Mouse (Mus musculus) liver, embryonic 14.5 days (tissue): ENCODE measurements around the gene Umodl1. TPM values are rescaled to one million over a fixed set of nuclear protein-coding genes. Genes with fewer than 3 reads are reported as not detected.

Experiments
- ATAC-seq: fragments of 200-750 bp; cut with Nextera tagmentation; 2 replicates; pipeline ENCODE4 v1.8.0; 2017; ENCODE audit warnings: moderate number of reproducible peaks, mild to moderate bottlenecking, moderate library complexity; ENCODE audit not compliant: insufficient read depth
- DNase-seq, 3 experiments: peaks; one replicate each; pipeline ENCODE4 v3.0.0-alpha.2; 2012 to 2013; ENCODE audit warnings: low read depth in 3 of 3, low spot score in 3 of 3
- H3K27ac ChIP-seq: fragments of 300-500 bp; sonication (generic); 2 replicates; pipeline ENCODE4 v1.5.1; 2014; ENCODE audit warnings: moderate library complexity, mild to moderate bottlenecking, control low read depth, inconsistent platforms
- H3K27me3 ChIP-seq: fragments of 300-500 bp; sonication (generic); 2 replicates; pipeline ENCODE4 v1.6.1; 2014; ENCODE audit warnings: mild to moderate bottlenecking, low read length, moderate library complexity; ENCODE audit not compliant: control insufficient read depth, insufficient read depth
- H3K36me3 ChIP-seq: fragments of 300-500 bp; sonication (generic); replicated peaks from 2 replicates; pipeline ENCODE4 v1.6.1; 2014; ENCODE audit warnings: low read depth; ENCODE audit not compliant: control insufficient read depth, insufficient read depth
- H3K4me1 ChIP-seq, 2 experiments: fragments of 200-500 bp in 1 of 2; fragments of 300-500 bp in 1 of 2; sonication (generic) in 1 of 2; replicated peaks; 2 replicates each; pipeline ENCODE4 v1.6.1; 2012 to 2014; ENCODE audit warnings: antibody characterized with exemption in 1 of 2, inconsistent platforms in 1 of 2, low read length in 1 of 2; ENCODE audit not compliant: control insufficient read depth in 2 of 2, insufficient read depth in 2 of 2
- H3K4me2 ChIP-seq: fragments of 300-500 bp; sonication (generic); 2 replicates; pipeline ENCODE4 v1.6.1; 2014; ENCODE audit warnings: low read depth, mild to moderate bottlenecking, control low read depth, moderate library complexity
- H3K4me3 ChIP-seq, 2 experiments: fragments of 200-500 bp in 1 of 2; fragments of 300-500 bp in 1 of 2; sonication (generic) in 1 of 2; 2 replicates each; pipeline ENCODE4 v1.5.1; 2012 to 2014; ENCODE audit warnings: low read depth in 2 of 2, low read length in 2 of 2, mild to moderate bottlenecking in 2 of 2, control low read depth in 1 of 2, inconsistent platforms in 1 of 2, moderate library complexity in 1 of 2; ENCODE audit not compliant: insufficient read depth in 1 of 2
- H3K9ac ChIP-seq: fragments of 300-500 bp; sonication (generic); replicated peaks from 2 replicates; pipeline ENCODE4 v1.6.1; 2014; ENCODE audit warnings: mild to moderate bottlenecking, control low read depth, moderate library complexity
- H3K9me3 ChIP-seq: fragments of 300-500 bp; sonication (generic); 2 replicates; pipeline ENCODE4 v1.6.1; 2016; ENCODE audit warnings: low read length, mixed read lengths; ENCODE audit not compliant: control insufficient read depth
- CTCF ChIP-seq: IDR thresholded peaks from 2 replicates; pipeline ENCODE4 v1.5.1; 2016; ENCODE audit warnings: antibody characterized with exemption, low read depth, control low read depth
- EP300 ChIP-seq: IDR thresholded peaks from 2 replicates; pipeline ENCODE4 v1.6.1; 2016; ENCODE audit warnings: antibody characterized with exemption, low read depth
- WGBS: fragments of 180-500 bp; shearing (Covaris S2); extraction: QIAGEN DNeasy Blood & Tissue Kit; methylation state at CpG from one replicate; pipeline ENCODE4 v1.1.7; 2014; ENCODE audit not compliant: insufficient replicate concordance; 5-methylcytosine and 5-hydroxymethylcytosine counted together
- polyA plus RNA-seq, 2 experiments: library from polyadenylated mRNA; depleted of rRNA in 1 of 2; stranded (reverse) in 1 of 2; unstranded in 1 of 2; fragments of >200 nt; fragmentation: Nextera tagmentation in 1 of 2; extraction: Ambion mirVana in 1 of 2; gene quantifications; 2 replicates each; pipeline versions ENCODE4 v1.2.1 to v1.2.3; 2012 to 2014

The Umodl1 gene
- polyA plus RNA-seq, 2 experiments: 0.01 to 0.20 TPM

DNA sequence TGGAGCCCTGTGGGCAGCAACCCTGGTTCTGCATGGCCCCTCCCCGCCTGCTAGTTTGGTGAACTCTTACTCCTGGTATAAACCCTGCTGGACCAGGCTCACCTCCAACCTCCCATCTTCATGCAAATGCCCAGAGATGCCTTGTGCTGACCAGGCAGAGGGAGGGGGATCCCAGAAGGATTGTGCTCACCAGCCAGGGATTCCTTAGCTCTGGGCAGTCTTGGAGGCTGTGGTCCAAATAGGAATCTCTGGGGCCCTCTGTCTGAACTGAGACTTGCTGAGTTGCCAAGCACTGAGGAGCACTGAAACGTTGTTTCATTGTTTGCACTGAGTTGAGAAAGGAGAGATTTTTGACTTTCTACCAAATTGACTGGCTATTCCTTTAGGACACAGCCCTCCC, 8.4 kb downstream of the Umodl1 start:
- no peak overlapping the region for H3K4me3 ChIP-seq
- no peaks in the 10 kb centered on the region for H3K4me1 ChIP-seq
- no peak for TF ChIP-seq CTCF
- TF ChIP-seq EP300: no peak
- DNase-seq: no peak
- WGBS: 24% methylated on average over 2 of the region's 2 CpGs
- no peaks in the 10 kb centered on the region for H3K9me3 ChIP-seq
- no peaks in the 10 kb centered on the region for H3K36me3 ChIP-seq
- no peaks in the 10 kb centered on the region for H3K27me3 ChIP-seq
- ATAC-seq: no peak
- no peak overlapping the region for H3K27ac ChIP-seq
- no peak overlapping the region for H3K4me2 ChIP-seq
- no peak overlapping the region for H3K9ac ChIP-seq

DNA sequence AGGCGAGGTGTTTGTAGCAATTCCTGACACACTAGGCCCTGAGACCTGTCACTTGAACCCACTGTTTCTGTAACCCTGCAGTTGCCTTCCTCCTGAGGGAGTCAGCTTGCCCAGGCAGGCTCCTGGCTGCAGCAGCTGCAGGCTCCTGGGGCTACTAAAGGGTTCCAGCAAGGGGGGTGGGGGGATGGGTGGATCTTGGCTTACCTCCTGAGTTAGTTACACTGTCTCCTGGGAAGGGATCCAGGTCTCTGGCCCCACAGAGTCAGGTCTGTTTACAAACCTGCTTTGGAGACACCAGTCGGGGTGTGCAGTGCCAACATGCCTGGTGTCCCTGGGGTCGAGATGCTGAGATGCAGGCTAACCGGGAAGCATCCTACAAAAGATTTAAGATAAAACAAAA, 15.5 kb downstream of the Umodl1 start:
- DNase-seq (no peak), ATAC-seq (no peak)
- no peak overlapping the region for H3K4me3 ChIP-seq
- TF ChIP-seq CTCF (no peak), EP300 (no peak)
- no peaks in the 10 kb centered on the region for H3K4me1 ChIP-seq
- no peaks in the 10 kb centered on the region for H3K36me3 ChIP-seq
- no peak overlapping the region for H3K9ac ChIP-seq
- 55% methylated on average over 4 of the region's 4 CpGs for WGBS
- no peak overlapping the region for H3K27ac ChIP-seq
- H3K9me3 ChIP-seq: no peaks in the 10 kb centered on the region
- H3K27me3 ChIP-seq: no peaks in the 10 kb centered on the region
- no peak overlapping the region for H3K4me2 ChIP-seq

DNA sequence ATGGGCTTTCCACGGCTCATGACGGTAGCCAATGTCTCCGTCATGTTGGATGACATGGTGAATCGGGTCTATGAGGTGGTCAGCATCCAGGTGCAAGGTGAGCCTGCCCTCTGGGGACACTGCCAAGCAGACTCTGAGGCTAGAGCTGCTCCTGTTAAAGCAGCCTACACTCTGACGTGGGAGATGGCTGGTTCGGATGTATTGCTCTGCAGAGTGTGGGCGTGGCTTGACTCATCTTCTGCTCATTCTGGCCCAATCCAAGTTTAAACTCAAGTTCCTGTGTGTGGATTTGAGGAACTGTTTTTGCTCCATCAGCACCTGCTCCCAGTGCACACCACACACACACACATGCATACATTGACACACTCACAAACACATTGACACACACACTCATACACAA, 17.4 kb downstream of the Umodl1 start:
- 67% methylated on average over 7 of the region's 7 CpGs for WGBS
- no peak overlapping the region for H3K27ac ChIP-seq
- H3K36me3 ChIP-seq: no peaks in the 10 kb centered on the region
- H3K4me3 ChIP-seq: no peak overlapping the region
- DNase-seq (no peak), ATAC-seq (no peak)
- no peaks in the 10 kb centered on the region for H3K9me3 ChIP-seq
- no peak for TF ChIP-seq EP300
- TF ChIP-seq CTCF: no peak
- H3K4me1 ChIP-seq: no peaks in the 10 kb centered on the region
- H3K4me2 ChIP-seq: no peak overlapping the region
- H3K27me3 ChIP-seq: no peaks in the 10 kb centered on the region
- H3K9ac ChIP-seq: no peak overlapping the region

DNA sequence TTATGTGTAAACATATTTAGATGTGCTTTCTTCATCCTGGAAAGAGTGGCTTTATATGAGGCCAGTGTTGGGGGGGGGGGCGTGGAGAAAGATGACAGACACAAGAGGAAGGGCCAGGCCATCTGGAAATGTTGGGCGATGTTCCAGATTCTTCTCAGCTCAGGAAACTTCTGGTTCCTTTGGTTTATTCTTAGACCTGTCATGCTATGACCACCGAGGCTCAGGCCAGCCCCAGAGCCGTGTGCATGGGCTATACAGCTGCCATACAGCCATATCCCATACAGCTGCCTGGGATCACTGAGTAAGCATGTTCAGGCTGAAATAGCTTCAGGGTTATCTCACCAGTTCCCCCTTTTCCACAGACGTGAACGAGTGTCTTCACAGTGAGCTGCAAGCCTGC, 18.9 kb downstream of the Umodl1 start:
- H3K36me3 ChIP-seq: no peaks in the 10 kb centered on the region
- H3K9me3 ChIP-seq: no peaks in the 10 kb centered on the region
- no peaks in the 10 kb centered on the region for H3K27me3 ChIP-seq
- ATAC-seq (no peak), DNase-seq (no peak)
- no peaks in the 10 kb centered on the region for H3K4me1 ChIP-seq
- TF ChIP-seq CTCF (no peak), EP300 (no peak)
- H3K4me3 ChIP-seq: no peak overlapping the region
- WGBS: 26% methylated on average over 6 of the region's 6 CpGs
- no peak overlapping the region for H3K4me2 ChIP-seq
- no peak overlapping the region for H3K27ac ChIP-seq
- no peak overlapping the region for H3K9ac ChIP-seq

DNA sequence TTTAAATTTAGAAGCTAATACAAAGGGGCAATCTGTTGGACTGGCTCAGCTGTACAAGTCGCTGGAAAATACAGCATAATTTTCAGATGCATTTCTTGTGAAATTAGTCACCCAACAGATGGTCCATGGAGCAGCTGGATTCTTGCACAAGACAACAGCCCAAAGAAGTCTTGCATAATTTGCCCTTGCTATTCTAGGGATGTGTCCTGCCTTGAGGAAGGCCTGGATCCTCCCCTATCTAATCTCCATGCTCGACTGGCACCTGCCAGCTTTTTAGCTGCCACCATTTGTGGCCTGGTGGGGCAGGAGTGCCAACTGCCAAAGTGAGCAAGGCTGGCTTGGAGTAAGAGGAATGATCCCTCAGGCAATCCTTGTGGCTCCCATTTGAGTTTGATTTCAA, 22.9 kb downstream of the Umodl1 start:
- DNase-seq: no peak
- Histone ChIP-seq H3K27me3 (no peaks in the 10 kb centered on the region), H3K27ac (no peak overlapping the region), H3K4me2 (no peak overlapping the region), H3K9ac (no peak overlapping the region), H3K9me3 (no peaks in the 10 kb centered on the region), H3K4me3 (no peak overlapping the region), H3K4me1 (no peaks in the 10 kb centered on the region), H3K36me3 (no peaks in the 10 kb centered on the region)
- WGBS: 30% methylated on average over 2 of the region's 2 CpGs
- no peak for ATAC-seq
- TF ChIP-seq EP300 (no peak), CTCF (no peak)
